Mouse (Mus musculus): ENCODE measurements around the gene Mvb12a.

Mvb12a gene

GRCm38 (mm10) chr8:71593556-71594323 is 51.0 kb downstream of the Mvb12a start:
- DNase-seq (ENCODE audit: low spot score) = no peak

DNA sequence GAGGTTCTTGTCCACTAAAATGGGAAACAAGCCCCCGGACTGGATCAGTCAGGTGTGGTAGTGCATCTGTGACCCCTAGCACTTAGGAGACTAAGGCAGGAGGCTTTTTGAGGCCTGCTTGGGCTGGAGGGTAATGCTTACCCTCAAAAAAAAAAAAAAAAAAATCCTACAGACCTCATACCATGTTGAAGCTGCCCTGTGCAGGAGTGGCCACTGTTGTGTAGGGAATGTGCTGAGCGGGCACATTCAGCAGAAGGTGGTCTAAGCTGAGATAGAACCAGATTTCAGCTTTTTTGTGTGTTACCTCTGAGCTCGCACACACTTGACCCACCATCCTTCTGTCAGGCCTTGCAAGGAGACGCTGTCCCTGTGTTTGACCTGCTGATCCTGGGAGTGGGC is 51.6 kb downstream of the Mvb12a start:
- DNase-seq (ENCODE audit: low spot score) = no peak

DNA sequence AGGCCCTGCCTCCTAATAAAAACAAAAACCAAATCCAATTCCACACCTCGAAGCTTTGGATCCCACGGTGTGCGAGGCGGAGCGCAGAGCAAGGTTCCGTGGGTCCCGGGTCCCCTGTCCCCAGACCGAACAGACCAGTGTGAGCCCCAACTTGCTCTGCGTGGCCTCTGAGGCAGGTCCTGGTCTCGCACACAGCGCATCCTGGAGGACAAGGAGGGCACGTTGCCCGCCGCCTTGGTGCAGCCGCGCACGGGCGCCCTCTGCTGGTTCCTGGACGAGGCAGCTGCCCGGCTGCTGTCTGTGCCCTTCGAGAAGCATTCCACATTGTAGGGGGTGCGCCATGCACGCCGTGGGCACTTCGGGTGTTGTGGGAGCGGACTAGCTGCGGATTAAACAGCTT is 53.1 kb downstream of the Mvb12a start:
- peak; percentile 82 for DNase-seq (ENCODE audit: low spot score)

DNA sequence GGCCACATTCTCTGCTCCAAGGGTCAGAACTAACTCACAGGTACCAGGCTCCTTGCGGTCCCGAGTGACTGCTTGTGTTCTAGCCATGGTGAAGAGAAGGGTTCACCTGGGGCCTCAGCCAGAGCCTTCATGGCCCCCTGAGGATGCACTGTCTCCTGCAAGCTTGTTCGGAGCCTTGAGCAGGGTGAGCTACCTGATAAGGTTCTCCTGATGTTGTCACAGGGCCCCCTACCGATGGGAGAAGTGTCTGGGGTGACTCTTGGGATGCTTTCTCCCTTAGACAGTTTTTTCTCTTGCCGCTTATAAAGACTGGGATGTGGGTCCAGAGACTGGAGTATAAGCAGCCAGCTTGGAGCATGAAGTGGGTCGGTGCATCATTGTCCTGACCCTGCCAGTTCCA is 53.7 kb downstream of the Mvb12a start:
- no peak for DNase-seq (ENCODE audit: low spot score)

- DNase-seq (ENCODE audit: low spot score) = no peak
Observed at GRCm38 (mm10) chr8:71596798-71597197, 54.1 kb downstream of the Mvb12a start.

GRCm38 (mm10) chr8:71597451-71597850 is 54.7 kb downstream of the Mvb12a start, which contains the start of gene Fam129c:
Gene Fam129c, plus strand, starts transcription at chr8:71597648.
- DNase-seq (ENCODE audit: low spot score) = no peak
